Mouse (Mus musculus) gastrocnemius, postnatal 14 days (tissue): Measurements from ENCODE around the gene Gm2916. TPM values are rescaled to one million over a fixed set of nuclear protein-coding genes. Genes with fewer than 3 reads are reported as not detected.
"Not testable (repeated sequence)": the region's sequence is repeated elsewhere in the genome, so short reads cannot be mapped to it uniquely, and the experiment has no call there.

ENCODE experiments used
- DNase-seq: peaks from one replicate; pipeline ENCODE4 v3.0.0; 2021; ENCODE audit warnings: mixed read lengths
- intact Hi-C: fragments of 180-260 bp; cut with DNase I; formaldehyde crosslinking; loops from one replicate; pipeline ENCODE4 v1.15.1; 2025; ENCODE audit warnings: low total_unique reads
- long read RNA-seq, 2 experiments: library from polyadenylated mRNA; stranded (forward); transcript quantifications; one replicate each; pipeline ENCODE4 v2.0.0; 2021
- total RNA-seq, 2 experiments: library from RNA; stranded (reverse); gene quantifications; 2 replicates each; pipeline ENCODE4 v1.2.3; 2021

Gm2916 gene
- total RNA-seq = not detected
- long read RNA-seq, experiment 1 = 0 reads
- long read RNA-seq, experiment 2 = 0 reads

DNA sequence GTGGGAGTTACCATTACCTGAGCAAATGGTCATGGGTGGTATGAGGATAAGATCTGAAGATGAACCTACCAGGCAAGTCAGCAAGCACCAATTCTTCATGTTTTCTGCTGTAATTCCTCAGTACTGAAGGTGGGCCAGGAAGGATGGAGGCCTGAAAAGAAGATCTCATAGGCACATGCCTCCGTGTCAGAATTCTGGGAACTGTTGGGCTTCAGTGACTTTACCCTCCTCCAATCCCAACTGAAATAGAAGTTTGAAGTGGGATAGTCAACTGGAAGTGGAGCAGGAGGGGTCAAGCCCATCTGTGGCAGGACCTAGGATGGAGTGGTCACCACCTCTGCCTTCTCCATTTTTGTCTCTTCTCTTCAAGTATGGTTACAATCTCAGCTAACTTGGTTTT is at the start of gene Gm2916:
TSS of gene Gm2916 (plus strand) at position 301 of the 400 bp plus-strand sequence.
- intact Hi-C loops, DNase-seq: not testable (repeated sequence)

GRCm38 (mm10) chr14:3845945-3846344 is 38.0 kb upstream of the Gm2916 start, which contains the start of gene Gm3033:
Gene Gm3033 (plus strand): TSS chr14:3846245.
- intact Hi-C loops, DNase-seq: not testable (repeated sequence)

DNA sequence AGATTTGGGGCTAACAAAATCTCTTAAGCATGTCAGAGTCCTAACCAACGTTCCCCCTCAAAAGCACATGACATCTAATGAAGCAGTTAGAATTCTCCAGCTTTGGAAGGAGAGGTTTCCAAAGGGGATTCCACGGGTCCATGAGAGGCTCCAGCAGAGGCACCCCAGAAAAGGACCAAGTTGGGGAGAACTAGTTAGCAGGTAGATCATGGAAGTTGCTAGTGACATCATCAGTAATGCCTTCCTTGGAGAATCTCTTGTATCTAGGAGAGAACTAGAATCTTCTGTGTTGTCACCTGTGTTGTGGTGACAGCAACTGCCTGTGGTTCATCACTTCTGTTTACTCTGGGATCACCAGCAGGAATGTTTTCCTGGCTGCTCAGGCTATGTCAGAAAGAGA is 47.5 kb downstream of the Gm2916 start, which contains the start of gene Gm3029:
TSS of gene Gm3029 (plus strand) at position 301 of the 400 bp plus-strand sequence.
- intact Hi-C loops, DNase-seq: not testable (repeated sequence)

DNA sequence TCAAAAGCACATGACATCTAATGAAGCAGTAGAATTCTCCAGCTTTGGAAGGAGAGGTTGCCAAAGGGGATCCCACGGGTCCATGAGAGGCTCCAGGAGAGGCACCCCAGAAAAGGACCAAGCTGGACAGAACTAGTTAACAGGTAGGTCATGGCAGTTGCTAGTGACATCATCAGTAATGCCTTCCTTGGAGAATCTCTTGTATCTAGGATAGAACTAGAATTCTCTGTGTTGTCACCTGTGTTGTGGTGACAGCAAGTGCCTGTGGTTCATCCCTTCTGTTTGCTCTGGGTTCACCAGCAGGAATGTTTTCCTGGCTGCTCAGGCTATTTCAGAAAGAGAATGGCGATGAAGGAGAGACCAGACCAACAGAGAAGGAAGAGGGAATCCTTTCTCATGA is 79.3 kb downstream of the Gm2916 start, which contains the start of gene Gm3095:
TSS of gene Gm3095 (plus strand) at position 301 of the 400 bp plus-strand sequence.
- intact Hi-C loops, DNase-seq: not testable (repeated sequence)

Other genes starting within 250 kb of the Gm2916 start
- not detected for gene Gm3012, start 249.7 kb upstream of the Gm2916 start, total RNA-seq
- under 1 TPM; 0.29 to 0.39 TPM for gene Gm3020, start 232.1 kb upstream of the Gm2916 start, total RNA-seq
- gene Gm3043, start 195.4 kb upstream of the Gm2916 start, total RNA-seq = not detected
- gene Gm3002, start 74.1 kb upstream of the Gm2916 start, total RNA-seq = not detected
- gene Gm3033, start 37.9 kb upstream of the Gm2916 start, total RNA-seq = under 1 TPM in 1 of 2 experiments, not detected in 1; 0.27 TPM
- not detected for gene Gm3029, start 47.6 kb downstream of the Gm2916 start, total RNA-seq
- under 1 TPM in 1 of 2 experiments, not detected in 1; 0.29 TPM for gene Gm3095, start 79.4 kb downstream of the Gm2916 start, total RNA-seq
- gene Gm3099, start 114.2 kb downstream of the Gm2916 start, total RNA-seq = not detected
- 1 to 10 TPM; 1.2 to 1.5 TPM for gene Gm5796, start 139.8 kb downstream of the Gm2916 start, total RNA-seq
- gene Gm3115, start 199.9 kb downstream of the Gm2916 start, total RNA-seq = under 1 TPM; 0.14 to 0.18 TPM
- gene Gm8108, start 226.4 kb downstream of the Gm2916 start, total RNA-seq = 1 to 10 TPM; 1.1 TPM